Mouse (Mus musculus) right cerebral cortex, adult 18-20 months (tissue): ENCODE measurements around the gene Kif14.

Experiments used
- DNase-seq: peaks from one replicate; pipeline ENCODE4 v3.0.0; 2022; ENCODE audit warnings: mixed read lengths

Kif14 gene

GRCm38 (mm10) chr1:136558762-136559161 is 92.6 kb downstream of the Kif14 start:
- no peak for DNase-seq

- no peak for DNase-seq
Measured at GRCm38 (mm10) chr1:136559284-136559683, 93.1 kb downstream of the Kif14 start.

- DNase-seq: no peak
Measured at GRCm38 (mm10) chr1:136559774-136560173, 93.6 kb downstream of the Kif14 start.

- DNase-seq: no peak
Measured at GRCm38 (mm10) chr1:136561823-136562222, 95.7 kb downstream of the Kif14 start.

- no peak for DNase-seq
Measured at GRCm38 (mm10) chr1:136563149-136563548, 97.0 kb downstream of the Kif14 start.

- DNase-seq: no peak
Measured at GRCm38 (mm10) chr1:136564963-136565362, 98.8 kb downstream of the Kif14 start.

- DNase-seq: no peak
Measured at GRCm38 (mm10) chr1:136566386-136566785, 100.2 kb downstream of the Kif14 start.

GRCm38 (mm10) chr1:136567641-136568040 is 101.5 kb downstream of the Kif14 start:
- no peak for DNase-seq

GRCm38 (mm10) chr1:136568738-136569194 is 102.6 kb downstream of the Kif14 start:
- DNase-seq: no peak

- DNase-seq: no peak
Measured at GRCm38 (mm10) chr1:136569206-136569605, 103.1 kb downstream of the Kif14 start.

- DNase-seq: no peak
Measured at GRCm38 (mm10) chr1:136569626-136570297, 103.6 kb downstream of the Kif14 start.

- no peak for DNase-seq
Measured at GRCm38 (mm10) chr1:136570298-136570653, 104.1 kb downstream of the Kif14 start.

GRCm38 (mm10) chr1:136570976-136571375 is 104.8 kb downstream of the Kif14 start:
- DNase-seq: no peak

- DNase-seq: no peak
Measured at GRCm38 (mm10) chr1:136571530-136571929, 105.4 kb downstream of the Kif14 start.

- no peak for DNase-seq
Measured at GRCm38 (mm10) chr1:136577890-136578663, 111.9 kb downstream of the Kif14 start.

GRCm38 (mm10) chr1:136579360-136579759 is 113.2 kb downstream of the Kif14 start:
- DNase-seq: no peak

GRCm38 (mm10) chr1:136580266-136580665 is 114.1 kb downstream of the Kif14 start:
- no peak for DNase-seq
